ENCODE assay signal across 9 mouse cellular contexts in genomic region chr7:79371321-79371879, GRCm38 (mm10). TPM values are rescaled to one million over a fixed set of nuclear protein-coding genes. Genes with fewer than 3 reads are reported as not detected.
DNase-seq lines count a peak whose midpoint lies in the region; ATAC-seq lines count a peak whose summit lies in the region.
"Had no signal": no experiment of that assay in that cellular context is flagged by ENCODE, and none has a peak within 500 bp of the region (broad histone marks: within the 10 kb centered on the region; RNA-seq: fewer than 3 reads in every experiment).

No protein-coding gene starts in this region.

- ATAC-seq in midbrain, embryonic 11.5 days (ENCODE audit: low FRiP score) = peak; percentile 77; the same call in 1 of the 2 replicates
- no peak for ATAC-seq in midbrain, embryonic 15.5 days (replicated peaks)
- ATAC-seq in liver, embryonic 12.5 days = peak; percentile 74
- peak; percentile 81 for ATAC-seq in neural tube, embryonic 13.5 days (ENCODE audit: low read depth)

- DNase-seq in midbrain, embryonic 11.5 days (ENCODE audit: low spot score, missing footprints) = peak; percentile 96
- DNase-seq in cerebellum, adult 9-11 months = peak; percentile 40
- peak; percentile 74 for DNase-seq in gastrocnemius, postnatal 10 days
- DNase-seq in kidney, adult 11 months = peak; percentile 44
- peak; percentile 38 for DNase-seq in telencephalon, adult 2 months (ENCODE audit: low read depth, low spot score)

- H3K9me3 ChIP-seq in midbrain, embryonic 11.5 days (ENCODE audit: control insufficient read depth, low read length) = no peaks in the 10 kb centered on the region
- no peaks in the 10 kb centered on the region for H3K9me3 ChIP-seq in midbrain, embryonic 15.5 days
- no peaks in the 10 kb centered on the region for H3K9me3 ChIP-seq in liver, embryonic 12.5 days (replicated peaks)
- no peaks in the 10 kb centered on the region for H3K9me3 ChIP-seq in neural tube, embryonic 13.5 days
- H3K9me3 ChIP-seq: embryonic facial prominence, embryonic 15.5 days had no signal

- no peaks in the 10 kb centered on the region for H3K27me3 ChIP-seq in midbrain, embryonic 11.5 days (ENCODE audit: control insufficient read depth, insufficient read depth, low read length)
- no peaks in the 10 kb centered on the region for H3K27me3 ChIP-seq in midbrain, embryonic 15.5 days (replicated peaks)
- peaks cover 5% of the 10 kb centered on the region; the same call in 1 of the 2 replicates for H3K27me3 ChIP-seq in liver, embryonic 12.5 days (replicated peaks)
- no peaks in the 10 kb centered on the region for H3K27me3 ChIP-seq in neural tube, embryonic 13.5 days
- H3K27me3 ChIP-seq: embryonic facial prominence, embryonic 15.5 days had no signal

- H3K36me3 ChIP-seq in midbrain, embryonic 11.5 days (ENCODE audit: control insufficient read depth, insufficient read depth, low read length) = no peaks in the 10 kb centered on the region
- H3K36me3 ChIP-seq in midbrain, embryonic 15.5 days (replicated peaks) = no peaks in the 10 kb centered on the region
- no peaks in the 10 kb centered on the region for H3K36me3 ChIP-seq in liver, embryonic 12.5 days
- H3K36me3 ChIP-seq in neural tube, embryonic 13.5 days = no peaks in the 10 kb centered on the region
- H3K36me3 ChIP-seq: embryonic facial prominence, embryonic 15.5 days had no signal

- no peak overlapping the region for H3K27ac ChIP-seq in midbrain, embryonic 11.5 days (ENCODE audit: low read depth, low read length)
- H3K27ac ChIP-seq in midbrain, embryonic 15.5 days = no peak overlapping the region
- H3K27ac ChIP-seq in liver, embryonic 12.5 days = no peak overlapping the region
- no peak overlapping the region for H3K27ac ChIP-seq in neural tube, embryonic 13.5 days (replicated peaks)
- H3K27ac ChIP-seq: embryonic facial prominence, embryonic 15.5 days had no signal

- H3K4me3 ChIP-seq in midbrain, embryonic 11.5 days (ENCODE audit: low read depth, low read length) = no peak overlapping the region
- H3K4me3 ChIP-seq in midbrain, embryonic 15.5 days = no peak overlapping the region
- H3K4me3 ChIP-seq in liver, embryonic 12.5 days = no peak overlapping the region
- no peak overlapping the region for H3K4me3 ChIP-seq in neural tube, embryonic 13.5 days
- H3K4me3 ChIP-seq: embryonic facial prominence, embryonic 15.5 days had no signal

- H3K4me2 ChIP-seq in midbrain, embryonic 11.5 days = no peak overlapping the region
- no peak overlapping the region for H3K4me2 ChIP-seq in midbrain, embryonic 15.5 days
- no peak overlapping the region for H3K4me2 ChIP-seq in liver, embryonic 12.5 days
- H3K4me2 ChIP-seq in neural tube, embryonic 13.5 days = no peak overlapping the region
- H3K4me2 ChIP-seq: embryonic facial prominence, embryonic 15.5 days had no signal

- WGBS in midbrain, embryonic 11.5 days = 51% methylated on average over 10 of the region's 10 CpGs
- WGBS in midbrain, embryonic 15.5 days = 51% methylated on average over 10 of the region's 10 CpGs
- WGBS in liver, embryonic 12.5 days (ENCODE audit: insufficient replicate concordance) = 20% methylated on average over 10 of the region's 10 CpGs
- 38% methylated on average over 10 of the region's 10 CpGs for WGBS in neural tube, embryonic 13.5 days

- H3K9ac ChIP-seq in midbrain, embryonic 11.5 days (ENCODE audit: low read length) = no peak overlapping the region
- H3K9ac ChIP-seq in midbrain, embryonic 15.5 days = no peak overlapping the region
- no peak overlapping the region for H3K9ac ChIP-seq in liver, embryonic 12.5 days
- H3K9ac ChIP-seq in neural tube, embryonic 13.5 days = no peak overlapping the region
- H3K9ac ChIP-seq: embryonic facial prominence, embryonic 15.5 days had no signal

- no peaks in the 10 kb centered on the region for H3K4me1 ChIP-seq in midbrain, embryonic 11.5 days (ENCODE audit: control insufficient read depth, insufficient read depth, low read length)
- no peaks in the 10 kb centered on the region for H3K4me1 ChIP-seq in midbrain, embryonic 15.5 days
- H3K4me1 ChIP-seq in liver, embryonic 12.5 days = no peaks in the 10 kb centered on the region
- H3K4me1 ChIP-seq in neural tube, embryonic 13.5 days (replicated peaks) = no peaks in the 10 kb centered on the region
- H3K4me1 ChIP-seq: embryonic facial prominence, embryonic 15.5 days had no signal

RNA-seq across cellular contexts. Expression of gene Rlbp1, which starts 15.4 kb away (rescaled TPM):
- 0.52 and 0.63 TPM in 2 replicates for polyA plus RNA-seq in midbrain, embryonic 11.5 days (2014; fragmentation: Nextera tagmentation; extraction: Ambion mirVana)
- 9.5 and 11.7 TPM in 2 replicates for polyA plus RNA-seq in midbrain, embryonic 15.5 days (2015; fragmentation: Nextera tagmentation; extraction: Ambion mirVana)
- not detected for total RNA-seq in gastrocnemius, postnatal 10 days (2021)
- polyA plus RNA-seq in liver, embryonic 12.5 days (2016; fragmentation: Nextera tagmentation; extraction: Ambion mirVana) = 0.10 TPM in 1 of 2 replicates, not detected in the other
- polyA plus RNA-seq in neural tube, embryonic 13.5 days (2015; fragmentation: Nextera tagmentation; extraction: Ambion mirVana) = 19.2 and 19.7 TPM in 2 replicates

RNA-seq across cellular contexts. Expression of gene Fanci, which starts 20.3 kb away (rescaled TPM):
- 18.7 and 20.2 TPM in 2 replicates for polyA plus RNA-seq in midbrain, embryonic 11.5 days (2014; fragmentation: Nextera tagmentation; extraction: Ambion mirVana)
- polyA plus RNA-seq in midbrain, embryonic 15.5 days (2015; fragmentation: Nextera tagmentation; extraction: Ambion mirVana) = 1.9 and 2.1 TPM in 2 replicates
- 1 to 10 TPM; 1.4 to 1.5 TPM for total RNA-seq in gastrocnemius, postnatal 10 days (2021)
- 13.8 and 14.4 TPM in 2 replicates for polyA plus RNA-seq in liver, embryonic 12.5 days (2016; fragmentation: Nextera tagmentation; extraction: Ambion mirVana)
- 2.7 and 3.5 TPM in 2 replicates for polyA plus RNA-seq in neural tube, embryonic 13.5 days (2015; fragmentation: Nextera tagmentation; extraction: Ambion mirVana)

Comparison
In these comparisons a context has a peak if more than half of its experiments do, and no peak if none do; other contexts are left out.
1. DNase-seq: peak in every context shown above with its lines; median percentile 96 in midbrain, embryonic 11.5 days; 74 in gastrocnemius, postnatal 10 days; 44 in kidney, adult 11 months; 40 in cerebellum, adult 9-11 months; 38 in telencephalon, adult 2 months.